Mouse (Mus musculus): ENCODE data around the gene Fbn1.

GRCm38 (mm10) chr2:125330506-125330905 lies 177.3 kb downstream of the Fbn1 start:
- TF ChIP-seq CTCF (IDR thresholded peaks at IDR 0.05; ENCODE audit: low read depth) (no peak), EP300 (IDR thresholded peaks at IDR 0.05; ENCODE audit: low read depth) (no peak)

All from liver, embryonic 14.5 days (tissue).